Mouse (Mus musculus) midbrain, postnatal 0 days (tissue): ENCODE results near the gene Prlh. TPM values are rescaled to one million over a fixed set of nuclear protein-coding genes. Genes with fewer than 3 reads are reported as not detected.
A peak's percentile ranks its signal among the peaks of the same experiment; 100 is the strongest.

Experiments
- ATAC-seq: fragments of 200-750 bp; cut with Nextera tagmentation; 2 replicates; pipeline ENCODE4 v1.8.0; 2017; ENCODE audit warnings: moderate number of reproducible peaks, mild to moderate bottlenecking, moderate TSS enrichment, moderate library complexity; ENCODE audit not compliant: low FRiP score
- DNase-seq: peaks from one replicate; pipeline ENCODE4 v3.0.0-alpha.2; 2015; ENCODE audit warnings: low spot score
- H3K27ac ChIP-seq: fragments of 300-500 bp; sonication (generic); 2 replicates; pipeline ENCODE4 v1.5.1; 2014; ENCODE audit warnings: low read depth, mild to moderate bottlenecking, low read length, mixed read lengths
- H3K27me3 ChIP-seq: fragments of 300-500 bp; sonication (generic); 2 replicates; pipeline ENCODE4 v1.6.1; 2014; ENCODE audit warnings: low read length, control low read depth, mixed read lengths; ENCODE audit not compliant: insufficient read depth
- H3K36me3 ChIP-seq: fragments of 300-500 bp; sonication (generic); 2 replicates; pipeline ENCODE4 v1.6.1; 2014; ENCODE audit warnings: low read length, control low read depth, mixed read lengths; ENCODE audit not compliant: insufficient read depth
- H3K4me1 ChIP-seq: fragments of 300-500 bp; sonication (generic); 2 replicates; pipeline ENCODE4 v1.6.1; 2014; ENCODE audit warnings: mild to moderate bottlenecking, control low read depth, antibody characterized with exemption, low read length, mixed read lengths; ENCODE audit not compliant: insufficient read depth
- H3K4me2 ChIP-seq: fragments of 300-500 bp; sonication (generic); 2 replicates; pipeline ENCODE4 v1.6.1; 2014; ENCODE audit warnings: low read depth, mild to moderate bottlenecking, low read length, mixed read lengths; ENCODE audit not compliant: poor library complexity, severe bottlenecking
- H3K4me3 ChIP-seq: fragments of 300-500 bp; sonication (generic); 2 replicates; pipeline ENCODE4 v1.5.1; 2014; ENCODE audit warnings: low read depth, mild to moderate bottlenecking, low read length, moderate library complexity
- H3K9ac ChIP-seq: fragments of 300-500 bp; sonication (generic); replicated peaks from 2 replicates; pipeline ENCODE4 v1.6.1; 2014; ENCODE audit warnings: mild to moderate bottlenecking, low read length, moderate library complexity, mixed read lengths; ENCODE audit not compliant: poor library complexity, severe bottlenecking
- H3K9me3 ChIP-seq: fragments of 300-500 bp; sonication (generic); 2 replicates; pipeline ENCODE4 v1.6.1; 2016; ENCODE audit warnings: low read length, control low read depth
- CTCF ChIP-seq: IDR thresholded peaks from 2 replicates; pipeline ENCODE4 v1.5.1; 2016; ENCODE audit warnings: antibody characterized with exemption, mild to moderate bottlenecking
- WGBS: fragments of 180-500 bp; shearing (Covaris S2); extraction: QIAGEN DNeasy Blood & Tissue Kit; methylation state at CpG from one replicate; pipeline ENCODE4 v1.1.7; 2014; 5-methylcytosine and 5-hydroxymethylcytosine counted together
- polyA plus RNA-seq: library from polyadenylated mRNA; unstranded; fragments of >200 nt; fragmentation: Nextera tagmentation; extraction: Ambion mirVana; gene quantifications from 2 replicates; pipeline ENCODE4 v1.2.1, GENCODE M21; 2015
- total RNA-seq: library from RNA; depleted of rRNA; stranded (reverse); fragments of >200 nt; gene quantifications from 2 replicates; pipeline ENCODE4 v1.2.3, GENCODE M21; 2014; rRNA removed

The Prlh gene
- total RNA-seq (not detected in 2 replicates), polyA plus RNA-seq (not detected in 2 replicates)

DNA sequence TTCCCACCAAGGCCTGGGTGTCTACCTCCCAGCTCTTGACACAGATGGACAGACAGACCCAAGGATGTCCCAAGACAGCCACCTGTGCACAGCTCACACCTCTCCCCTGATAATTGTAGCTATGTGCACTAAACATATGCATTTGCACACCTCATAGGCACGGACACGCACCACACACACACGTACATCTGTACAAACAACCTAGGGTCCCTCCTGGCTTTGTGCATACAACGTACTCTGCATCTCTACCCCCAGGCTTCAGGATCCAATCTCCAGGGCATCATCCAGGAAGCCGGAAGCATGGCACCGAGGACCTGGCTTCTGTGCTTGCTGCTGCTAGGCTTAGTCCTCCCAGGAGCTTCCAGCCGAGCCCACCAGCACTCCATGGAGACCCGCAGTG lies at the start of gene Prlh:
TSS of gene Prlh (plus strand) at position 301 of the 400 bp plus-strand sequence.
- H3K36me3 ChIP-seq, result no peaks in the 10 kb centered on the region
- no peaks in the 10 kb centered on the region for H3K9me3 ChIP-seq
- H3K4me1 ChIP-seq, result no peaks in the 10 kb centered on the region
- no peaks in the 10 kb centered on the region for H3K27me3 ChIP-seq
- WGBS, result 79% methylated on average over 8 of the region's 8 CpGs
- DNase-seq, result no peak
- no peak within 1 kb of the TSS for H3K4me2 ChIP-seq
- H3K9ac ChIP-seq, result no peak within 1 kb of the TSS
- no peak within 1 kb of the TSS for H3K4me3 ChIP-seq
- H3K27ac ChIP-seq, result no peak within 1 kb of the TSS
- TF ChIP-seq CTCF, result no peak
- ATAC-seq, result no peak

- TF ChIP-seq CTCF, result no peak
- Histone ChIP-seq H3K9ac (no peak overlapping the region), H3K9me3 (no peaks in the 10 kb centered on the region)
Observed at GRCm38 (mm10) chr1:90903211-90903945, 49.5 kb upstream of the Prlh start.

DNA sequence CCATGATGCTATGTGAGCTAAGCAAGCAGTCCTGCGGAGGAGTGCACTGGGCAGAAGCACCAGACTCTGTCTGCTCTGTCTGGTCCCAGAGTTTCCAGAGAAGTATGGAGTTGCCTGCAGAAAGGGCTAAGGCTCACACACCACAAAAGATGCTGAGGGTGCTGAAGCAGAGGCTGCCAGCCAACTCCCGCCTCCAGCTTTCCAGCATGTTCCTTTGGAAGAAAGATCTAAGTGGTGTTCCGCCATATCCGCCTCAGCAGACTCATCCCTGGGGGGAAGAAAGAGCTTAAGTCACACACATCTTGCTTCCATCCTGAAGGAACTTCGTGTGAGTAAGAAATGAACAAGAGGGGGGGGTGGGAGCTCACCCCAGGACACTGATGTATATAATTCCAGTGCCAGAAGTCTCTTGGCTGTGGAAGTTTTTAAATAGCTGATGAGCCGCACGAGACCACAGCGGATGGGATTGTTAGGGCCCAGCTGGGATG lies 48.9 kb upstream of the Prlh start:
- no peak overlapping the region for H3K4me2 ChIP-seq
- no peak overlapping the region for H3K4me3 ChIP-seq
- no peak for DNase-seq
- no peak for TF ChIP-seq CTCF
- no peak for ATAC-seq
- 63% methylated on average over 8 of the region's 8 CpGs for WGBS
- H3K36me3 ChIP-seq, result no peaks in the 10 kb centered on the region
- no peak overlapping the region for H3K27ac ChIP-seq
- no peaks in the 10 kb centered on the region for H3K27me3 ChIP-seq
- H3K9ac ChIP-seq, result no peak overlapping the region
- H3K9me3 ChIP-seq, result no peaks in the 10 kb centered on the region
- no peaks in the 10 kb centered on the region for H3K4me1 ChIP-seq

More at GRCm38 (mm10) chr1:90903211-90903945, 49.5 kb upstream of the Prlh start:
- H3K27me3 ChIP-seq, result no peaks in the 10 kb centered on the region
- H3K4me2 ChIP-seq, result no peak overlapping the region
- ATAC-seq, result no peak
- 55% methylated on average over 3 of the region's 3 CpGs for WGBS
- no peak for DNase-seq
- H3K27ac ChIP-seq, result no peak overlapping the region
- H3K4me1 ChIP-seq, result no peaks in the 10 kb centered on the region
- no peaks in the 10 kb centered on the region for H3K36me3 ChIP-seq
- H3K4me3 ChIP-seq, result no peak overlapping the region

GRCm38 (mm10) chr1:90904729-90905404 lies 48.0 kb upstream of the Prlh start:
- 80% methylated on average over 7 of the region's 7 CpGs for WGBS
- Histone ChIP-seq H3K4me3 (no peak overlapping the region), H3K27me3 (no peaks in the 10 kb centered on the region), H3K27ac (no peak overlapping the region), H3K9me3 (no peaks in the 10 kb centered on the region), H3K4me2 (no peak overlapping the region), H3K4me1 (no peaks in the 10 kb centered on the region), H3K9ac (no peak overlapping the region), H3K36me3 (no peaks in the 10 kb centered on the region)
- no peak for TF ChIP-seq CTCF
- ATAC-seq (no peak), DNase-seq (no peak)

- Histone ChIP-seq H3K27ac (no peak overlapping the region), H3K9me3 (no peaks in the 10 kb centered on the region), H3K27me3 (no peaks in the 10 kb centered on the region), H3K4me1 (no peaks in the 10 kb centered on the region), H3K4me3 (no peak overlapping the region), H3K36me3 (no peaks in the 10 kb centered on the region), H3K9ac (no peak overlapping the region), H3K4me2 (no peak overlapping the region)
- TF ChIP-seq CTCF, result peak; percentile 82
- 15% methylated on average over 2 of the region's 2 CpGs for WGBS
- DNase-seq (peak; percentile 68), ATAC-seq (no peak)
Observed at GRCm38 (mm10) chr1:90906357-90906756, 46.6 kb upstream of the Prlh start.

DNA sequence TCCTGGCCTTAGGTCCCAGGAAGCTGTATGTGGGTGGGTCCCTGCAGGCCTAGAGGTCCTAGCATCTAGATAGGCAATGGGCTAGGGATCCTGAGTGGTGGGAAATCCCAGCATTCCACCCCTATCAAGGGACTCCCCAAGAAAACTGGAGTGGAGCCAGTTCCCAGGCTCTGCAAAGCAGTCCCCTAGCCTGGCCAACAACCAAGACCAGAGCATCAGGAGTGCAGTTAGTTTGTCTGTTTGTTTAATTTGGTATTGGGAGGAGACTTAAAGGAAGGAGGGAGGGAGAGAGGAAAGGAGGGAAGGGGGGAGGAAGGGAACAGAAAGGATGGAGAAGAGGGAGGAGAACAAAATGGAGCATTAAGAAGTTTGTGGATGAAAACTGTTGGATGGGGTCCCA lies 43.7 kb upstream of the Prlh start:
- H3K4me1 ChIP-seq, result no peaks in the 10 kb centered on the region
- peak; percentile 64 for DNase-seq
- no peak overlapping the region for H3K4me3 ChIP-seq
- H3K9me3 ChIP-seq, result no peaks in the 10 kb centered on the region
- H3K27ac ChIP-seq, result no peak overlapping the region
- TF ChIP-seq CTCF, result no peak
- no peak overlapping the region for H3K4me2 ChIP-seq
- H3K9ac ChIP-seq, result no peak overlapping the region
- ATAC-seq, result no peak
- H3K36me3 ChIP-seq, result no peaks in the 10 kb centered on the region
- no peaks in the 10 kb centered on the region for H3K27me3 ChIP-seq
